Mouse (Mus musculus) embryonic facial prominence, embryonic 11.5 days (tissue): ENCODE measurements around the gene Rab11fip5. TPM values are rescaled to one million over a fixed set of nuclear protein-coding genes. Genes with fewer than 3 reads are reported as not detected.

Experiments
- ATAC-seq: fragments of 200-750 bp; cut with Nextera tagmentation; replicated peaks from 2 replicates; pipeline ENCODE4 v1.8.0; 2017; ENCODE audit warnings: low read depth; ENCODE audit not compliant: insufficient number of reproducible peaks, low FRiP score, low TSS enrichment
- DNase-seq: peaks from one replicate; pipeline ENCODE4 v3.0.0-alpha.2; 2015; ENCODE audit warnings: low spot score
- H3K27ac ChIP-seq: fragments of 300-500 bp; sonication (generic); replicated peaks from 2 replicates; pipeline ENCODE4 v1.5.1; 2014; ENCODE audit warnings: mild to moderate bottlenecking, low read depth, low read length, control low read depth
- H3K27me3 ChIP-seq: fragments of 300-500 bp; sonication (generic); 2 replicates; pipeline ENCODE4 v1.6.1; 2014; ENCODE audit warnings: mild to moderate bottlenecking, low read length, moderate library complexity, mixed read lengths; ENCODE audit not compliant: control insufficient read depth, insufficient read depth
- H3K36me3 ChIP-seq: fragments of 300-500 bp; sonication (generic); replicated peaks from 2 replicates; pipeline ENCODE4 v1.6.1; 2014; ENCODE audit warnings: low read depth, mild to moderate bottlenecking, low read length, moderate library complexity, mixed read lengths; ENCODE audit not compliant: control insufficient read depth, insufficient read depth
- H3K4me1 ChIP-seq: fragments of 300-500 bp; sonication (generic); 2 replicates; pipeline ENCODE4 v1.6.1; 2014; ENCODE audit warnings: low read length, mixed read lengths; ENCODE audit not compliant: control insufficient read depth, insufficient read depth
- H3K4me2 ChIP-seq: fragments of 300-500 bp; sonication (generic); 2 replicates; pipeline ENCODE4 v1.6.1; 2014; ENCODE audit warnings: low read depth, mild to moderate bottlenecking, control low read depth, low read length, moderate library complexity
- H3K4me3 ChIP-seq: fragments of 300-500 bp; sonication (generic); 2 replicates; pipeline ENCODE4 v1.5.1; 2014; ENCODE audit warnings: low read depth, low read length, control low read depth
- H3K9ac ChIP-seq: fragments of 300-500 bp; sonication (generic); replicated peaks from 2 replicates; pipeline ENCODE4 v1.6.1; 2014; ENCODE audit warnings: mild to moderate bottlenecking, control low read depth, low read length
- H3K9me3 ChIP-seq: fragments of 300-500 bp; sonication (generic); replicated peaks from 2 replicates; pipeline ENCODE4 v1.6.1; 2016; ENCODE audit warnings: mild to moderate bottlenecking, low read length, inconsistent platforms, mixed read lengths; ENCODE audit not compliant: control insufficient read depth
- WGBS: fragments of 180-500 bp; shearing (Covaris S2); extraction: QIAGEN DNeasy Blood & Tissue Kit; methylation state at CpG from one replicate; pipeline ENCODE4 v1.1.7; 2014; 5-methylcytosine and 5-hydroxymethylcytosine counted together
- polyA plus RNA-seq: library from polyadenylated mRNA; unstranded; fragments of >200 nt; fragmentation: Nextera tagmentation; extraction: Ambion mirVana; gene quantifications from 2 replicates; pipeline ENCODE4 v1.2.1, GENCODE M21; 2014

Rab11fip5 gene
- polyA plus RNA-seq, 1 experiment from 2014 or later = 3.1 TPM

GRCm38 (mm10) chr6:85399715-85400114 is 25.3 kb upstream of the Rab11fip5 start:
- Histone ChIP-seq H3K4me1 (no peaks in the 10 kb centered on the region), H3K4me2 (no peak overlapping the region), H3K9me3 (no peaks in the 10 kb centered on the region), H3K4me3 (no peak overlapping the region), H3K36me3 (no peaks in the 10 kb centered on the region), H3K27ac (no peak overlapping the region), H3K27me3 (no peaks in the 10 kb centered on the region), H3K9ac (no peak overlapping the region)
- no peak for ATAC-seq
- WGBS = 26% methylated on average over 5 of the region's 5 CpGs
- DNase-seq = no peak

DNA sequence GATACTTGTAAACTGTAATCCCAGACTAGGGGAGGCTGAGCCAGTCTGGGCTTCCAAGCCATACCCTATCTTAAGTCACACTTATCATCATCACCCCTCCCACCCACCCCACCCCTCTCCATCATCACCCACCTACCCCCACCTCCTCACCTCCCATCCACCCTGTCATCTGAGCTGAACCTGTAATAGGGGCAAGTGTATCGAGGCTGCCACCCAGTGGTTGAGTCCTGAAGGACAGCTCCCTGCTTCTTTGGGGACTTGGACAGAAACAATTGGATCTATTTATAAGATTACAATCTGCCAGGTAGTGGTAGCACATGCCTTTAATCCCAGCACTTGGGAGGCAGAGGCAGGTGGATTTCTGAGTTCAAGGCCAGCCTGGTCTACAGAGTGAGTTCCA is 22.7 kb upstream of the Rab11fip5 start:
- Histone ChIP-seq H3K27ac (no peak overlapping the region), H3K36me3 (no peaks in the 10 kb centered on the region), H3K27me3 (no peaks in the 10 kb centered on the region), H3K9ac (no peak overlapping the region), H3K4me3 (no peak overlapping the region), H3K9me3 (no peaks in the 10 kb centered on the region), H3K4me1 (no peaks in the 10 kb centered on the region), H3K4me2 (no peak overlapping the region)
- 33% methylated on average over 1 of the region's 1 CpGs for WGBS
- no peak for ATAC-seq
- DNase-seq = peak; percentile 42

- Histone ChIP-seq H3K4me3 (no peak overlapping the region), H3K36me3 (no peaks in the 10 kb centered on the region), H3K27me3 (no peaks in the 10 kb centered on the region), H3K4me2 (no peak overlapping the region), H3K9me3 (no peaks in the 10 kb centered on the region), H3K4me1 (no peaks in the 10 kb centered on the region), H3K27ac (no peak overlapping the region), H3K9ac (no peak overlapping the region)
- 88% methylated on average over 2 of the region's 2 CpGs for WGBS
- ATAC-seq (no peak), DNase-seq (no peak)
Observed at GRCm38 (mm10) chr6:85395360-85395759, 20.9 kb upstream of the Rab11fip5 start.

GRCm38 (mm10) chr6:85391803-85392202 is 17.4 kb upstream of the Rab11fip5 start:
- no peaks in the 10 kb centered on the region for H3K27me3 ChIP-seq
- no peaks in the 10 kb centered on the region for H3K36me3 ChIP-seq
- DNase-seq = peak; percentile 72
- 36% methylated on average over 6 of the region's 7 CpGs for WGBS
- H3K9me3 ChIP-seq = no peaks in the 10 kb centered on the region
- H3K27ac ChIP-seq = no peak overlapping the region
- ATAC-seq = no peak
- H3K4me2 ChIP-seq = no peak overlapping the region
- H3K4me1 ChIP-seq = no peaks in the 10 kb centered on the region
- H3K9ac ChIP-seq = no peak overlapping the region
- H3K4me3 ChIP-seq = no peak overlapping the region

- H3K27ac ChIP-seq = no peak overlapping the region
- no peaks in the 10 kb centered on the region for H3K36me3 ChIP-seq
- H3K9ac ChIP-seq = no peak overlapping the region
- no peaks in the 10 kb centered on the region for H3K9me3 ChIP-seq
- no peak overlapping the region for H3K4me2 ChIP-seq
- H3K4me1 ChIP-seq = no peaks in the 10 kb centered on the region
- ATAC-seq (no peak), DNase-seq (no peak)
- H3K27me3 ChIP-seq = no peaks in the 10 kb centered on the region
- H3K4me3 ChIP-seq = no peak overlapping the region
- WGBS = 84% methylated on average over 5 of the region's 5 CpGs
Observed at GRCm38 (mm10) chr6:85388608-85389007, 14.2 kb upstream of the Rab11fip5 start.

DNA sequence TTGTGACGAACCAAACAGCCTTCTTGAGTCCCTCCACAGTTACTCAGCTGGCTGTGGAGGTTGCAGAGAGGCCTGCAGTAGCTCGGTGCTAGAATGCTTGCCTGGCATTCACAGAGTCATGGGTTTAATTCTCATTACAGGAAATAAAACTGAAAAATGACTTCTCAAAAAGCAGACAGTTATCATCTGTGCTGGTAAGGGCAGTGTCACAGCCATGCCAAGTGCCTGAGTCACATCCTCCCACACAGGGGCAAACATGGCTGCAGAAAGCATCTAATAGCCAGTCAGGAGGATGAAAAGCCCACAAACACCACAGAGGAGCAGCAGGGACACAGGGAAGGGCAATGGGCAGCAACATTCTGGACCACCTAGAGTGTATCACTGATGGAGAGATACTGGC is 8.4 kb upstream of the Rab11fip5 start:
- ATAC-seq = no peak
- no peak for DNase-seq
- Histone ChIP-seq H3K36me3 (no peaks in the 10 kb centered on the region), H3K9ac (no peak overlapping the region), H3K27ac (no peak overlapping the region), H3K4me1 (no peaks in the 10 kb centered on the region), H3K9me3 (no peaks in the 10 kb centered on the region), H3K4me2 (no peak overlapping the region), H3K4me3 (no peak overlapping the region), H3K27me3 (no peaks in the 10 kb centered on the region)
- 88% methylated on average over 2 of the region's 2 CpGs for WGBS

- WGBS = 78% methylated on average over 10 of the region's 10 CpGs
- H3K36me3 ChIP-seq = no peaks in the 10 kb centered on the region
- no peak overlapping the region for H3K9ac ChIP-seq
- H3K27ac ChIP-seq = no peak overlapping the region
- no peaks in the 10 kb centered on the region for H3K4me1 ChIP-seq
- H3K27me3 ChIP-seq = no peaks in the 10 kb centered on the region
- ATAC-seq (no peak), DNase-seq (no peak)
- H3K4me2 ChIP-seq = no peak overlapping the region
- no peak overlapping the region for H3K4me3 ChIP-seq
- H3K9me3 ChIP-seq = no peaks in the 10 kb centered on the region
Observed at GRCm38 (mm10) chr6:85381648-85382020, 7.2 kb upstream of the Rab11fip5 start.

DNA sequence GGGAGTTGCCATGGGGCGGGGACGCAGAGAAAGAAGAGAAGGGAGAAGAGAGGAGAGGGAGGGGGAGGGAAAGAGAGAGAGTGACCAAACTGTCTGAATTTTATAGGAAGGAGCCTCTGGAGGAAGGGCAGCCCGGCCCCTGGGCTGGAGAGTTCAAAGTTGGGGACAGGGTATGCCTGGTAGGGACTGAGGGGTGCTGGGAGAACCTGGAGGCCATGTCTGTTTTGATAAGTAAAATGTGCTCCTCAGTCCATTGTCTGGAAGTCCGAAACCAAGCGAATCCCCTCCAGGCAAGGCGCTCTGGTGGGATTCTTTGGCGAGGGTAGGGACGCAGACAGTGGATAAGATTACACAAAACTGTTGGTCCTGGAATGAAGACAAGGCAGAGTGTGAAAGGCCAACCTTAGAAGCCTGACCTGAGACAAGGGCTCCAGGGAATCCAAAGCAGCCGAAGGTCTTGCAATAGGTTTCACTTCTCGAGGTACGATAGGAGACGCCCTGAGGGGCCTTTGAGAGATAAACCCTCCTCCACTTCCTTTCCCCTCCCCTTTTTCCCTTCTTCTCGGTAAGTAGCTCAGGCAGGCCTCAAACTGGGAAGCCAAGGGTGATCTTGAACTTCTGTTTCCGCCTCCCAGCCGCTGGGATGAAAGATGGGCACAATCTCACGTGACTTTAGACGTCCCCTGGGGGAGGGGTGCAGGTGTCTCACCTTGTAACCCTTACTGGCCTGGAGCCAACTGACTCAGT is 6.6 kb upstream of the Rab11fip5 start:
- Histone ChIP-seq H3K36me3 (no peaks in the 10 kb centered on the region), H3K4me2 (peak overlapping the region; percentile 13; the same call in 1 of the 2 replicates), H3K4me3 (no peak overlapping the region), H3K27ac (no peak overlapping the region), H3K27me3 (no peaks in the 10 kb centered on the region), H3K9ac (peak overlapping the region; percentile 41), H3K4me1 (no peaks in the 10 kb centered on the region), H3K9me3 (no peaks in the 10 kb centered on the region)
- 13% methylated on average over 17 of the region's 17 CpGs for WGBS
- DNase-seq (peak; percentile 18), ATAC-seq (no peak; the same call in 1 of the 2 replicates)
